Mouse (Mus musculus): ENCODE measurements around the gene Plxdc2. TPM values are rescaled to one million over a fixed set of nuclear protein-coding genes. Genes with fewer than 3 reads are reported as not detected.

Gene Plxdc2
- polyA plus RNA-seq, 1 experiment from 2014 or later, result 10.7 TPM

GRCm38 (mm10) chr2:16571169-16571751 lies 215.2 kb downstream of the Plxdc2 start:
- WGBS (ENCODE audit: missing documents), result 89% methylated on average over 13 of the region's 13 CpGs

GRCm38 (mm10) chr2:16576566-16576965 lies 220.5 kb downstream of the Plxdc2 start:
- Histone ChIP-seq H3K27ac (no peak overlapping the region), H3K79me2 (ENCODE audit: inconsistent target) (no peaks in the 10 kb centered on the region), H3K36me3 (ENCODE audit: inconsistent target) (no peaks in the 10 kb centered on the region), H3K4me3 (ENCODE audit: inconsistent target) (no peak overlapping the region)

More at GRCm38 (mm10) chr2:16571169-16571751, 215.2 kb downstream of the Plxdc2 start:
- Histone ChIP-seq H3K4me3 (ENCODE audit: inconsistent target) (no peak overlapping the region), H3K27ac (no peak overlapping the region), H3K79me2 (ENCODE audit: inconsistent target) (no peaks in the 10 kb centered on the region), H3K36me3 (ENCODE audit: inconsistent target) (no peaks in the 10 kb centered on the region)

GRCm38 (mm10) chr2:16578153-16578552 lies 222.0 kb downstream of the Plxdc2 start:
- H3K27ac ChIP-seq, result no peak overlapping the region
- no peaks in the 10 kb centered on the region for H3K79me2 ChIP-seq (ENCODE audit: inconsistent target)
- WGBS (ENCODE audit: missing documents), result 85% methylated on average over 1 of the region's 1 CpGs
- H3K4me3 ChIP-seq (ENCODE audit: inconsistent target), result no peak overlapping the region
- H3K36me3 ChIP-seq (ENCODE audit: inconsistent target), result no peaks in the 10 kb centered on the region

GRCm38 (mm10) chr2:16588546-16588945 lies 232.4 kb downstream of the Plxdc2 start:
- Histone ChIP-seq H3K36me3 (ENCODE audit: inconsistent target) (no peaks in the 10 kb centered on the region), H3K27ac (no peak overlapping the region), H3K79me2 (ENCODE audit: inconsistent target) (no peaks in the 10 kb centered on the region), H3K4me3 (ENCODE audit: inconsistent target) (no peak overlapping the region)

GRCm38 (mm10) chr2:16595451-16595850 lies 239.3 kb downstream of the Plxdc2 start:
- Histone ChIP-seq H3K36me3 (ENCODE audit: inconsistent target) (no peaks in the 10 kb centered on the region), H3K4me3 (ENCODE audit: inconsistent target) (no peak overlapping the region), H3K79me2 (ENCODE audit: inconsistent target) (no peaks in the 10 kb centered on the region), H3K27ac (no peak overlapping the region)
- WGBS (ENCODE audit: missing documents), result 78% methylated on average over 1 of the region's 1 CpGs

GRCm38 (mm10) chr2:16598231-16598630 lies 242.1 kb downstream of the Plxdc2 start:
- H3K27ac ChIP-seq, result no peak overlapping the region
- no peaks in the 10 kb centered on the region for H3K79me2 ChIP-seq (ENCODE audit: inconsistent target)
- WGBS (ENCODE audit: missing documents), result 85% methylated on average over 3 of the region's 3 CpGs
- no peak overlapping the region for H3K4me3 ChIP-seq (ENCODE audit: inconsistent target)
- H3K36me3 ChIP-seq (ENCODE audit: inconsistent target), result no peaks in the 10 kb centered on the region

GRCm38 (mm10) chr2:16604291-16604690 lies 248.2 kb downstream of the Plxdc2 start:
- H3K27ac ChIP-seq, result no peak overlapping the region
- H3K79me2 ChIP-seq (ENCODE audit: inconsistent target), result no peaks in the 10 kb centered on the region
- no peaks in the 10 kb centered on the region for H3K36me3 ChIP-seq (ENCODE audit: inconsistent target)
- H3K4me3 ChIP-seq (ENCODE audit: inconsistent target), result no peak overlapping the region
- WGBS (ENCODE audit: missing documents), result 91% methylated on average over 3 of the region's 3 CpGs

- H3K36me3 ChIP-seq (ENCODE audit: inconsistent target), result no peaks in the 10 kb centered on the region
- no peak overlapping the region for H3K4me3 ChIP-seq (ENCODE audit: inconsistent target)
- H3K79me2 ChIP-seq (ENCODE audit: inconsistent target), result no peaks in the 10 kb centered on the region
- H3K27ac ChIP-seq, result no peak overlapping the region
- WGBS (ENCODE audit: missing documents), result 68% methylated on average over 3 of the region's 3 CpGs
Measured at GRCm38 (mm10) chr2:16607792-16608586, 251.9 kb downstream of the Plxdc2 start.

GRCm38 (mm10) chr2:16642061-16642460 lies 286.0 kb downstream of the Plxdc2 start:
- Histone ChIP-seq H3K36me3 (ENCODE audit: inconsistent target) (no peaks in the 10 kb centered on the region), H3K27ac (no peak overlapping the region), H3K4me3 (ENCODE audit: inconsistent target) (no peak overlapping the region), H3K79me2 (ENCODE audit: inconsistent target) (no peaks in the 10 kb centered on the region)
- WGBS (ENCODE audit: missing documents), result 92% methylated on average over 3 of the region's 3 CpGs

- Histone ChIP-seq H3K4me3 (ENCODE audit: inconsistent target) (no peak overlapping the region), H3K79me2 (ENCODE audit: inconsistent target) (no peaks in the 10 kb centered on the region), H3K36me3 (ENCODE audit: inconsistent target) (no peaks in the 10 kb centered on the region), H3K27ac (no peak overlapping the region)
- WGBS (ENCODE audit: missing documents), result 18% methylated on average over 1 of the region's 2 CpGs
Measured at GRCm38 (mm10) chr2:16651713-16652112, 295.6 kb downstream of the Plxdc2 start.

GRCm38 (mm10) chr2:16664516-16664915 lies 308.4 kb downstream of the Plxdc2 start:
- Histone ChIP-seq H3K79me2 (ENCODE audit: inconsistent target) (no peaks in the 10 kb centered on the region), H3K27ac (no peak overlapping the region), H3K36me3 (ENCODE audit: inconsistent target) (no peaks in the 10 kb centered on the region), H3K4me3 (ENCODE audit: inconsistent target) (no peak overlapping the region)
- WGBS (ENCODE audit: missing documents), result 92% methylated on average over 1 of the region's 1 CpGs

- Histone ChIP-seq H3K27ac (no peak overlapping the region), H3K79me2 (ENCODE audit: inconsistent target) (no peaks in the 10 kb centered on the region), H3K4me3 (ENCODE audit: inconsistent target) (no peak overlapping the region), H3K36me3 (ENCODE audit: inconsistent target) (no peaks in the 10 kb centered on the region)
- WGBS (ENCODE audit: missing documents), result 90% methylated on average over 1 of the region's 1 CpGs
Measured at GRCm38 (mm10) chr2:16668391-16668790, 312.3 kb downstream of the Plxdc2 start.

GRCm38 (mm10) chr2:16682905-16683304 lies 326.8 kb downstream of the Plxdc2 start:
- WGBS (ENCODE audit: missing documents), result 91% methylated on average over 3 of the region's 3 CpGs
- no peak overlapping the region for H3K4me3 ChIP-seq (ENCODE audit: inconsistent target)
- H3K36me3 ChIP-seq (ENCODE audit: inconsistent target), result no peaks in the 10 kb centered on the region
- no peaks in the 10 kb centered on the region for H3K79me2 ChIP-seq (ENCODE audit: inconsistent target)
- H3K27ac ChIP-seq, result no peak overlapping the region

- H3K36me3 ChIP-seq (ENCODE audit: inconsistent target), result no peaks in the 10 kb centered on the region
- H3K4me3 ChIP-seq (ENCODE audit: inconsistent target), result no peak overlapping the region
- no peak overlapping the region for H3K27ac ChIP-seq
- 86% methylated on average over 3 of the region's 3 CpGs for WGBS (ENCODE audit: missing documents)
- H3K79me2 ChIP-seq (ENCODE audit: inconsistent target), result no peaks in the 10 kb centered on the region
Measured at GRCm38 (mm10) chr2:16683739-16684138, 327.6 kb downstream of the Plxdc2 start.

GRCm38 (mm10) chr2:16684529-16684928 lies 328.4 kb downstream of the Plxdc2 start:
- no peaks in the 10 kb centered on the region for H3K36me3 ChIP-seq (ENCODE audit: inconsistent target)
- H3K4me3 ChIP-seq (ENCODE audit: inconsistent target), result no peak overlapping the region
- no peaks in the 10 kb centered on the region for H3K79me2 ChIP-seq (ENCODE audit: inconsistent target)
- 86% methylated on average over 1 of the region's 1 CpGs for WGBS (ENCODE audit: missing documents)
- H3K27ac ChIP-seq, result no peak overlapping the region
